Mouse (Mus musculus) layer of hippocampus, adult 8-10 months (tissue): ENCODE data around the gene Mymx. TPM values are rescaled to one million over a fixed set of nuclear protein-coding genes. Genes with fewer than 3 reads are reported as not detected.

Experiments used
- DNase-seq, 2 experiments: peaks; one replicate each; pipeline ENCODE4 v3.0.0; 2022; ENCODE audit warnings: low spot score in 2 of 2
- total RNA-seq, 4 experiments: library from RNA; stranded (reverse); gene quantifications; 2 replicates each; pipeline ENCODE4 v1.2.4; 2022

Gene Mymx
- total RNA-seq, 4 experiments from 2014 or later, result not detected

DNA sequence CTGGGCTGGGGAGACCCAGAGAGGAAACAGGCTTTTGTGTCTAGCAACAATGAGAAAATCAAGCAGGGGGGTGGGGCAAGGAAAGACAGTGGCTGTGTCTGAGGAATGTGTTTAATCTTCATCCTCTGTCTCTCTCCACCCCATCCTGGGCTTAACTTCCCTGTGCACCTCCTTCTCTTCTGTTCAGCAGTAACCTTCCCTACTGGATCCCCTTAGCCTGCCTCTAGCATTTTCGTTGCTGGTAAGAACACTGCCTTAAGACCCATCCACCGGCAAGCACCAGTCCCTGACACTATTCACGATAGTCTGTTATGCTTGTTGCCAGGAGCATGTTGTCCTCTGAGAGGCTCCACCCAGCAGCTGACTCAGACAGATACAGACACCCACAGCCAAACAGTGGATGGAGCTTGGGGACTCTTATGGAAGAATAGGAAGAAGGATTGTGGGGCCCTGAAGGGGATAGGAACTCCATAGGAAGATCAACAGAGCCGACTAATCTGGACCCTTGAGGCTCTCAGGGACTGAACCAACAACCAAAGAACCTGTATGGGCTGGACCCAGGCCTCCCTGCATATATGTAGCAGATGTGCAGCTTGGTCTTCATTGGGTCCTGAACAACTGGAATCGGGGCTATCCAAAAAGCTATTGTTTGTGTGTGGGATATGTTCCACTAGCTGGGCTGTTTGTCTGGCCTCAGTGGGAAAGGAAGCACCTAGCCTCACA is 8.4 kb upstream of the Mymx start:
- no peak for DNase-seq

DNA sequence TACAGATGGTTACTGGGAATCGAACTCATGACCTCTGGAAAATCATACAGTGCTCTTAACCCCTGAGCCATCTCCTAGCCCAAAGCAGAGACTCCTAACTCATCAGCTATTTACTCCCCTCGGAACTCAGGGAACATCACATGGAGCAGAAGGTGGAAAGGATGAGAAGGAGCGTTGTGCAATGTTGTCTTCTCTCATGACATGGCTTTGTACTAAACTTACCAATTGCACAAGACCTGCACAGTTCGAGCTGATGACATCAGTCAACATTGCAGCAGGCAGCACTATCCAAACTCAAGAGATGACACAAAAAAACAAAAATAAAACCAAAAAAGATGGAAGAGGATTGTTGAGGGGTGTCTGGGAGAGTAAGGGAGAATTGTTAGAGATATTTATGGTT is 6.5 kb upstream of the Mymx start:
- no peak for DNase-seq

DNA sequence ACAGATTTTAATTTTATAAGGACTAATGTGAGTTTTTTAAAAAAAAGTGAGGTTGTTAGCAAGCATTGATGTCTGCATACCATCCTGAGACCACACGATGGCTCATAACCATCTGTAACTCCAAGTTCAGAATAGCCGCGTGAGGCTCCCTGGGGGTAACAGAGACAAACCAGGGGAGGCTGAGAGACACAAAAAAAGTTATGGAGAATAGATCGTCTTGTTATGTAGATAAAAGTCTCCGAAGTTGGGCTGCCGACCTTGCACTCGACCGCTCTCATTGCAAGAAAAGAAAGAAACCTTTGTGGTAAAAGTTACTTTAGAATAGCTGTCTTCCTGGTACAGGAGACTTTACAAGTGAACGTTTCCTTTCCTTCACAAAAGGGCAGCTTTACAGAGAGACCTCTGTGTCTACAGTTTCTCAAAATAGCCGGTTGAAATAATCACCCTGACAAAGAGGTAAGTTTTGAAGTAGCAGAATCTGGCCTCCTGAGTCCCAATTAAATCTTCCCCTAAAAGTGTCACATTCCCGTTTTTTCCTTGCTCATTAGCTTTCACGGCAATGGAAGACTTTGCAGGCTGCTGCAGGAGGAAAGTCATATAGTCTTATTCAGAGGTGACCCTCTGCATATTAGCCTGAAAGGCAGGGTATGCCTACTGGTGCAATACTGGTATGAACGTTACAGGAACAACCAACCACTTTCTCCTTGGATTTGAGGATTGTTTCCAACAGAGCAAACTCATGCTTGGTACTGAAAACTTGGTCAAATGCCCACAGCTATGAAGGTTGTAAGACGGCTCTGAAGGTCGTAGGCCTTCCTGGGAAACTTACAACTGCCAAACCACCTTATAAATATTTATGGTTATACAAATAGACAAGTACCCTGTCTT is 5.3 kb upstream of the Mymx start:
- no peak for DNase-seq

DNA sequence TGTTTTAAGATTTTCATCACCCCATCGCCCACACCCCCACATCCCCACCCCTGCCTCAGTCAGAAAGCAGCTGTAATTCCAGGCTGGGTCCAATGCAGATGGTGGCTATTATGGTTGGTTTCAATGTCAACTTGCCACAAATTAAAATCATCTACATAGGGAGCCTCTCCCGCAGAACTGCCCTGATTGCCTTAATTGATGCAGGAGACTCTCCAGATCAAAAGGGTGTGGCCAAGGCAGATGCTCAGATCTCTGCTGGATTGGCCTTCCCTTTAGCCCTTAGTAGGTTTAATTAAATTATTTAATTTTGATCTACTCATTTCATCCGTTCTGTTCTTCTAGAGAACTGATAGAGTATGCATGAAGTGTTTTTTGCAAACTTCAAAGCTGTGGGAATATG is 1.1 kb upstream of the Mymx start:
- DNase-seq, result no peak

DNA sequence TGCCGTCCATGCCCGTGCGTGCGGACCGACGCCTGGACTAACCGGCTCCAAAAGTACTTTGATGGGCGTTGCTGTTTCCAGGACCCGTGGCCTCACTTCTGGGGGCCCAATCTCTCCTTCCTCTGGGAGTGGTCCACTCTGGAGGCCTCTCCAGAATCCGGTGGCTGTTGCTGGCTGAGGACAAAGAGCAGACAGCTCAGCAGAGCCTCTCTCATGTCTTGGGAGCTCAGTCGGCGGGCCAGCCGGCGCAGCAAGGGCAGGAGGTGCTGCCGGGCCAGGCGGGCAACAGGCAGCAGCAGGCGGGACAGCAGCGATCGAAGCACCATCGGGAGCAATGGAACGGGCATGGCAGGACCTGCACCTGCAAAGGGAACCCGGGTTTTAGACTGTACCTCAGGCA is 577 bp downstream of the Mymx start:
- no peak for DNase-seq

DNA sequence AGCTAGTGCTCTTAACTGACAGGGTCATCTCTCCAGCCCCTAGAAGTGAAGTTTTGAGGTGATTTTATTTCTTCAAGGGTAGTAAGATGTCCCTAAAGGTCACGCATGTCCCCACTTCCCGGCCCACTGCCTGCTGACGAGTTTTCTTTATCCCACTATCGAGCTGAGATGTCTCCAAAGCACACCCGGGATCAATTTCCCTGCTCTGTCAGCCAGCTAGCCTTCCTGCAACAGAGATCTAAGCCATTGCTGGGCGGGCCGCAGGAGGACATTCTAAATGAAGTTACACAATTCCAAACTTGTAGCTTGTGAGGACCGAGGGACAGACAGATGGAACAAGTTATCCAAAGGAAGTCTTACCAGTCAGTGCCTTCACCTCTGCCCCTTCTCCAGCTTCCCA is 1.6 kb downstream of the Mymx start:
- no peak for DNase-seq

DNA sequence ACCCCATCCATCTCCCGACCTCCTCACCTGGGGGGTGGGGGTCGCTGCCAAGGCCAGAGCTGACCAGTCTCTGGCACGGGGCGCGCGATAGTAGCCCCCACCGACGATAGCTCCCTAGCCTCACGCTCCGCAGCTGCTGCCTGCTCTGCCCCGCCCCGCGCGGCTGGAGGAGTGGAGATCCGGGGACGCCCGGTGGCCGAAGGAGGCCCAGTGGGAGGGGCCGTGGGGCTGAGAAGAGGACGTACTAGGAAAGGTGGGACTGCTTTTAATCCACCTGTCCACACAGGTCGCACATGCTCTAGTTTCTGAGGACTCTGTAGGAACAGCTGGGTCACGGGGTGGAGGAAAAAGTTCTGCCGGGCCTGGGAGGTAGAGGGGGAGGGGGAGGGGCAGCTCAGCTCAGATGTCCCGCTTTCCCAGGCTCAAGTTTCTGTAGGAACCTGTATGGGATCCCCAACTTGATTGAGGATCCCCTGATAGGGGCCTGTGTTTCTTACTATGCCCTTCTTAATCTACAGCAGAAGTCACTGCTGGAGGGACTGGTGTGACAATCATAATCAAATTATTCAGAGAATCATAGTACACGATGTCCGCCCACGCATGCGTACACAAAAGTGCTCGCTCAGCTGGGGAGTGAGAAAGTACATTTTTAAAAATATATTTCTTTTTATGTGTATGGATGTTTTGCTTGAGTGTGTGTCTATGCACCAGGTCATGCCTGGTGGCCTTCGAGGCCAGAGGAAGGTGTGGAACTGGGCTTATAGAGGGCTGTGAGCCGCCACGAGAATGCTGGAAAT is 2.3 kb downstream of the Mymx start, which contains the start of gene Slc29a1:
Gene Slc29a1 (minus strand): TSS at position 161 of the 797 bp plus-strand sequence.
- DNase-seq, result no peak

DNA sequence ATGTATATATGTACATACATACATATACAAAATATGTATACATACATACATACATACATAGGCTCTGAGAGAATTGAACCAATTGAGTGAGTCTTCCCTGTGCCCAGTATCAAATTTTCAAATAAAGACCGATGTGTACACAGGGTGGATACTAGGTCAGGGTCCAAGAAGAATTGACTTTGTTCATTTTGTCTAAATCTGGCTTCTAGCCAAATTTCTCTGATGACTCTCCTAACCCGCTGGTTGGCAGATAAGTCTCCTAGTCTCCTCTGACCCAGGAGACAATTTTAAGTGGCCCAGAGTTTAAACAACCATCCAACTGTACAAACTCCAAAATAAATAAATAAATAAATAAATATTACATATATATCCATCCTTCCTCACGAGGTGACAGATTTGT is 3.0 kb downstream of the Mymx start:
- no peak for DNase-seq

DNA sequence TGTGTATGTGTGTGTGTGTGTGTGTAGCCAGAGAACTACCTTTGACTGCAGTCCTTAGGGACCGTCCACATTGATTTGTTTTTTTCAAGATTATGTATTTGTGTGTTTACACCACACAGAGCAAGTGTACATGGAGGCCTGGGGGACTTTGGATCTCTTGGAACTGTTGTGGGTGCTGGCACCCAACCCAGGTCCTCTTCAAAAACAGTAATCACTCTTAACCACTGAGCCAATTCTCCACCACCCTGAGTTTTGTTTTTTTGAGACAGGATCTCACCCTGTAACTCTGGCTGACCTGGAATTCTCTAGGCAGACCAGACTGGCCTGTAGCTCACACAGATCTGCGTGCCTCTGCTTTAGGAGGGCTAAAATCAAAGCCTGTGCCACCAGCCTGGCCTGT is 3.5 kb downstream of the Mymx start:
- DNase-seq, result no peak

DNA sequence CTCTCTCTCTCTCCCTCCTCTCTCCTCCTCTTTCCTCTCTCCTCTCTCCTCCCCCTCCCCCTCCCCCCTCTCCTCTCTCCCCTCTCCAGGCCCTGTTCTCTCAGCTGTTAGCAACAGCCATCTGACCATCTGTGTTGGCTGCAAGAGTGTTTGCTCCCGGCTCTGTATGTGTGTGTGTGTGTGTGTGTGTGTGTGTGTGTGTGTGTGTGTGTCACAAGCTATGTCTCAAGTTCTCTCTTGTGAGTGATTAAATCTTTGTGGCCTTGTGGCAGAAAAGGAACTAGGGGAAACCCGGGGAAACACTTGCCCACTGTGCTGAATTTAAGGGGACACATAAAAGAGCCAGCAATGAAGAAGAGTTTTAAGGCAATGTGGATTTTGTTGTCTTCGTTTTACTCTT is 4.1 kb downstream of the Mymx start:
- no peak for DNase-seq

DNA sequence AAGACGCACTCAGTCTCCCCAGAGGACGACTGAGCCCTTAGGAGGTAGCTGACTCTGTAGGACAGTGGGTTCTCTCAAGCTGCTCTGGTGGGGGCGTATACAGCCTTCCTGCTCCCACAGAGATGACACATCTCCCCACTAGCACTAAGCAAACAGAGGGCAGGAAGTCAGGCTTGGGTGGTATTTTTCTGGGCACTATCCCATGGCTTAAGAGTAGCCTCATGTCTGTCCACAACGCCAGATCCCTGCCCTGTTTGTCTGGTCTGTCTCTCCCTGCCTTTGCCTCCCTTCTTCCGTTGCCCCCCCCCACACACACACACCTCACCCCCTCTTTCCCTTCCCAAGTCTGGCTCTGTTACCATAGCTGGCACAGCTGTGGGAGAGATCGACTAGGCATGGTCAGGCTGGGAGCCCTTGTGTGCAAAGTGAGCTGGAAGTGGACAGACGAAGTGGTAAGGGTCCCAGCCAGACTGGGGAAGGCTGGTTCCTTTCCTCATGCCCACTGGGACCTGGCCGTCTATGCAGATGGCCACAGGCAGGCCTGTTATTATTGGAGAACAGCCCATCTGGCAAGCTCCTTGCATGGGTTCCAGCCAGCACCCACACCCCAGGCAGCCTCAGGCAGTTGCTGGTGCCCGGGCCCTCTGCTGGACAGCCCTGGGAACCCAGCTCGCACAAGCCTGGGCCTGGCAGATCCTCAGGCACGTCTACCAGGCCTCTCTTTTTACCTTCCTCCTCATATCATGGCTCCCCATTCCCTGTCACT is 5.1 kb downstream of the Mymx start:
- peak in 1 of 2 experiments; percentile 58 for DNase-seq

DNA sequence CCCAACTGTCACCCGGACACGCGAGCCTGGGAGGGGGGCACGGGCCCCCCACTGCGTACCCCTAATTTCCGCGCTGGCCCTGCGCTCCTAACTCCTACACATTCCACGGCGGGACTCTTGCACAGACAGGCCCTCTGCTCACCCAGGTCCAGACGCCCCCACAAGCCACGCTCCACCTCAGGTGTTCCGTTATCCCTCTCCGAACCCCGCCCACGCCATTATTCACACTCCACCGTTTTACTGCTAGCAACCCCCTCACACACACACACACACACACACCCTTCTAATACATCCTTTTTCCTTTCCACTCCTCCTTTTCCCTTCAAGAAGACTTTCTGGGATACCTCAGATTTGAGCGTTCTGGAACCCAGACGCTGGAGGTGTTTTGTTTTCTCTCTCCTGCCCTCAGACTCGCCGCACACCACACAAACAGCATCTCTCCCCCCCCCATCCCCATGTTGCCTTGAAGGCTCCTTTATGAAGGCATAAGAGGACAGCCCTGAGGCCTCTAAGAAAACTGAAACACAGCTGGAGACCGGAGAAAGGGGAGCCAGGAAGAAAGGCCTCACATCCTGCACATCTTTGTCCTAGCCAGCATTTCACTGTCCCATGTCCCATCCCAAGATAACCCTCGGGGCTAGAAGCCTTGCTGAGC is 6.0 kb downstream of the Mymx start:
- DNase-seq, result no peak

DNA sequence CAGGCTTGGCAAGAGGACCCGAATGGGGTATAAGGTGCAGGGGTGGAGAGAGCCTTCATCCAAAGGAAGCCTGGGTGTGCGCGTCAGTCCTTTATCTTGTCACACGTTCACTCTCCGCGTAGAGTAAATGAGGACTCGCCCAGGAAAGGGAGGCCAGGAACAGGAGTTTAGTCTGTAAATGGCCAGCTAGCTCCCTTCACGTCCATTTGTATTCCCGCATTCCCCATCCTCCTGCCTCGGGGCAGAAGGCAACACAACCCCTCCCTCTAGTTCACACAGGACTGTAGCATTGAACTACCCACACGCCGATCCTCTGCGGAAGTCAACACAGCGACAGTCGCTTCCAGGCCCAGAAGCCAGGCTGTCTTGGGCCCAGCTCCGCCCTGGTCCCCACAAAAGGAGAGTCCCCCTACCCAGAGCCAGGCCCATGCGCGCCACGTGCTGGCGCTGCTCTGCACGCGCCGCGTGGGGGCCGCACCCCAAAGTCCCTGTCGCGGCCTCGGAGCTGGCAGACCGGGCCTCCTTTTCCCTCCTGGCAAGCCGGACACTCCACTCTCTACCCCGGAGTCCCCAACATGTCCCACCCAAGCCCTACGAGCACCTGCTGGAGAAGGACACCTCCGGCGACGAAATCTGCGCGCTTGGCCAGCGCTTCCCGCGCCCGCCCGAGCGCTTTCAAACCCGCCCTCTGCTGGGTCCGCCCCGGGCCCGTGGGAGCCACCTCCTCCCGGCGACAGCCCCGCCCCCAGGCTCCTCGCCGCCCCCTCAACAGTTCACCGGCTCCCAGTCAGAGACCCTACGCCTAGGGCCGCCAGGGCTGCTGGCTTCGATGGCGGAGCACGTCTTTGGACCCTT is 6.8 kb downstream of the Mymx start:
- no peak for DNase-seq

DNA sequence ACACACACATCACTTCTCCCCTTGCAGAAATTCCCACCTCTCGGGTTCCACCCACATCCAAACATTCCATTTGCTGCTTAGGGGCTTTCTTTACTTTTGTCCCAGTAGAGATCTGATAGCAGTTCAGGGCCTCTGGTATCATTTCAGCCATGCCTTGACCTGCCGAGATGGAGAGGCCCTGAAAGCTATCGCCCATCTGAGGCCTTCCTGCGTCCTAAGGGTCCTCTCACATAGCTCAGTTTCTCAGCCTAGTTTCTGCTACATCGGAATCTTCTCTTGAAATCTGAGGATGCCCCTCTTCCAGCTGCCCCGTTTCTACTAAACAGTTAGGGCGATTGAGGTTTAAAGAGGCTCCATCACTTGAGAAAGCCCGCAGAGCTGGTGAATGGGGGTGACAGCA is 7.7 kb downstream of the Mymx start:
- DNase-seq, result no peak

DNA sequence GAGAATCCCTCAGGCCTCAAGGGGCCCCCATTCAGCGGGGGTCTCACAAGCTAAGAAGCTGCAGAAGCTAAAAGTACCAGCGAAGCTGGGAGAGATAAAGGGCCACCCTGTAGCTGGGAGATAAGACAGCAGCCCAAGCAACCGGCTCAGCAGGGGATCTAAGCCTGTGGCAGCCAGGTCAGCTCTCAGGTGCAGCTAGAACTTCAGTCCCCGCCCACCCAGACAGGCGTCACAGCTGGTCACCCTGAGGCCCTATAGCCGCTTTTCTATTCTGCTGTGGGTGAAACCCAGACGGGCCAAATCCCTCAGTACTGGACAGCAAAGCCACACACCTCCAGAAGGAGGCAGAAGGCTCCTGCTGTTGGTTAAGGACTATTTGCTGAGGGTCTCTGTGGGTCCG is 8.4 kb downstream of the Mymx start:
- no peak for DNase-seq

DNA sequence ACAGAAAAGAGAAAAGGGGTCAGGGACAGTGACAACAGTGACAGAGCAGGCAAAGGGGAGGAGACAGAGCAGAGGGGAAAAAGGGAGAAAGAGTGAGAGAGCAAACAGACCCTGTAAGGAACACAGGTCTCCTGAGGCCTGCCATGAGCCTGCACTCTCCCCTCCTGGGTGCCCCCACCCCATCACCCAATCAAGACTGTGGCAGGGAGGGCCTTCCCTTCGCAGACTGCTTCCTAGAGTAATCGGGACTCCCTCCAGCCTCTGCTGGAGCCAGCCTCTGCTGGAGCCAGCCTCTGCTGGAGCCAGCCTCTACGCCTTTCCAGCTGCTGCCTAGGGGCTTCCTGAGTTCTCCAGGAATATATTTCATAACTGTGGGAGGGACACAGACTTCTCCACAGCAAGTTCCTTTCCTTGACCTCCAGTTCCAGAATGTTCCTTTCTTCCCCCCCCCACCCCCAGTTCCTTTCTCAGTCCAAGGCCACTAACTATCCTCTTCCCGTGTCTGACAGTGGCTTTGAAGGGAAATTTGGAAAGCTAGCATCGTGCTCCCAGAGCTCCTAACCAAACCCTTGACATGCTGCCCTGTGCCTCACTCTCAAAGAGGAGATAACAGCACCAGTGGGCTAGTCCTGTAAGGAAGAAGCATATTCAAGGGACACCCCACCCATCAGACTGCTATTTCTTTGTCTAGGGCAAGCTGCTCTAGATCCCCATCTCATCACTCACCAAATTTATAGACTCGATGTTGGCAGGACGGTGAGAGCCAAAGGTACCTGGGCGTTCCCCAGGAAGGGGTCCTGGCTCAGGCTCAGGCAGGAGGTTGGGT is 9.1 kb downstream of the Mymx start:
- no peak for DNase-seq

DNA sequence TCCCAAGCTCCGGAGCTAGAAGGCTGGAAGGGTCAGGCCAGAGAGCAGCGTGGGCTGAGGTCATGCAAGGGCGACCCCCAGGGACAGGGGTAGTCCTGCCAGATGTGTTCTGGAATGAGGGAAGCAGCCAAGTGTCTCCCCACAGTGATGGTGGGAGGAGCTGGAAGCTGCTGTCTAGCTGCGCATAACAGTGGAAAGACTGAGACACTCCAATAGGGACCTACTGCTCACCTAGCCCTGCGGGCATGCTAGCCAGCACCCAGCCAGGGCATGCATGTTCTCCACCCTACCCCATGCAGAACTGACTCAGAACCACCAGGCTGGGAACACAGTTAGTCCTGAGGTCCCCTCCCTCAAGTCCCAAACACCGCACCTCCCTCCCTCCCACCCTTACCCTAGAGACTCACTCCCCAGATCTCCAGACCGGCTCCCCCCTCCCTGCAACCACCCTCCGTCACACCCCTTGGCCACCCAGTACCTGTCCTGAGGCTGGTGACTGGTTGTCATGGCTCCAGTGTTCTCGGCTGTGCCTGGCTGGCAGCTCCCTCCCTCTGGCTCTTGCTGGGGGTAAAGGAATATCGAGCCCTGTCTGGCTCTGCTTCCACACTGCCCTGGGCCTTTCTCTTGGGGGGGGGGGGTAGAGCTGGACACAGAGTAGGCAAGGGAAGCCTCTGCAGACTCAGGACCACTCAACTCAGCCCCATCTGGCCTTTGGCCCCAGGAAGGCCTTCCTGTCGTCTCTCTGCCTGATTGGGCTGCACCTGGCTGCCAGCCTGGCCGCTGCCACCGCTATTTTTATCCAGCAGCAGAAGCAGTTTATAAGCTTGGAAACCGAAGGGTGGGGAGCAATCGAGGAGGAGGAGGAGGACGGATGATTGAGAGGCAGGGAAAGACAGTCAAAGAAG is 9.9 kb downstream of the Mymx start:
- no peak for DNase-seq

DNA sequence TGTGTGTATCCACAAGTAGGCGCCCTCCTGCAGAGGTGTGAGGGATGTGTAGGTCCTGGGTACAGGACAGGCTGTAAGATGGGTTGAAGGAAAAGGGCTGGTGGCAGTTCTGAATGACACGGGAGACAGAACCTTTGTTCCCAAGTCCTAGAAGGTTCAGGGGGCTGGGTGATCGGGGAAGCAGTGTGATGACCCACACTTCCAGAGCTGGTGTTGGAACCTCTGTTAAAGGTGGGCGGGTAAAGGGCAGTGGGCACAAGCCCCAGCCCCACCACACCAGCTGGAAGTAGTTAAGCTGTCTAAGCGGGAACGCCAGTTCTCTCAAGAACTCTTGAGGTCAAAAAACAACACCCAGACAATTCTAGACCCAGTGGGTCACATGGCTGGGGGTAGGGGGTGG is 11.5 kb downstream of the Mymx start:
- no peak for DNase-seq
